Mouse (Mus musculus): ENCODE measurements around the gene Mzf1. TPM values are rescaled to one million over a fixed set of nuclear protein-coding genes. Genes with fewer than 3 reads are reported as not detected.
"Not testable (repeated sequence)": the region's sequence is repeated elsewhere in the genome, so short reads cannot be mapped to it uniquely, and the experiment has no call there.

Gene Mzf1
- total RNA-seq (2021), result under 1 TPM; 0.57 to 0.74 TPM
- long read RNA-seq, experiment 1, result 0 reads
- long read RNA-seq, experiment 2, result 0 reads

DNA sequence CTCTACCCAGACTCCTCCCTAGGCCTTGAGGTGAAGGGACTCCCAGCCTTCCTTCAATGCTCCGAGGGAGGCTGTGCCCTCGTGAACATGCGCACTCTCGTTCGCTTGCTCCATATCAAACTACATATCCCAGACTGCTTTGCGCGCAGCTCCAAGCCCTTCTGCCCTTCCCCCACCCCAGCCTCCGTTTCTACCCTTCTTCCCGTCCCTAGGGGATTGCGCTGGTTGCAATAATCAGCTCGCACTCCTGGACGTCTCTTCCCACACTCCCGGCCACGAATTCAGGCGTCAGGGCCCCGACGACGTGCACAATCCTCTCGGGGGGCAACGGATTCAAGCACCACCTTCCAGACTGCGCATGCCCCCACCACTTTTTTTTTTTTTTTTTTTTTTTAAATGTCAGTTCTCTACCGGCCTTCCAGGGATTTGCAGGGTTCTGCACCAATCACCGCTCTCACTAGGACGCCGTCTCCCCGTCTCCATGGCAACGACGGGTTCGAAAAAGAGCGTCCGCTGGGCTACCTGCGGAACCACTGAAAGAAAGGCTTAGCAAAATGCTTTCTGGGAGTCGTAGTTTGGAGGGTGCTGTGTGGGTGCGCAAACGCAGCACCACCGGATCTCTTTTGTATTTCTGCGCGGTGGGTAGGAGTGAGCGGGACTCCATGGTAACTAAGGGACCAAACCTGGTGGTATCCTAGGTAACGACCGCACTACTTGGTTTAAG is at the start of gene Mzf1:
Gene Mzf1, minus strand, starts transcription at position 478 of the 724 bp plus-strand sequence.
- DNase-seq, result peak; percentile 87 to 88
- intact Hi-C loops (cut with DNase I), result loop anchor here (10.0 kb wide), 1 partner anchor 570 kb away; no protein-coding TSS in a partner anchor

DNA sequence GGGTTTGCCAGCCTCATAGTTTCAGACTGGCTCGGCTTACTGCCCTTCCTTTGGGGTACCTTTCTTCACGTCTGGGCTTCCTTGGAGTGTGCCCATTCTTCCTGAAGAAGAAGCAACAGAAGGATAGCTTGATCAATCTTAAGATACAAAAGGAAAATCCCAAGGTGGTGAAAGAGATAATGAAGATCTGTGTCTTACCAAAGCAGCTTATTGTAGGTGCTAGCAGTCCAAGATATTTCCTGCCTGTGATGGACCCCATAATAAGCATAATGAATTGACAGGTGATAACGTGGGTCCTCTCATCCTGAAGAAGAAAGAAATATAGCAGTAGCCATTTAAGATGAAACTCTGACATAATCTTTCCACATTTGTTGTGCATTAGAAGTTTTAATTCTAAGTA is 40.5 kb upstream of the Mzf1 start, which contains the start of gene Vmn1r85:
Gene Vmn1r85, minus strand, starts transcription at position 101 of the 400 bp plus-strand sequence.
- no peak for DNase-seq
- intact Hi-C loops (cut with DNase I), result no loop called here

DNA sequence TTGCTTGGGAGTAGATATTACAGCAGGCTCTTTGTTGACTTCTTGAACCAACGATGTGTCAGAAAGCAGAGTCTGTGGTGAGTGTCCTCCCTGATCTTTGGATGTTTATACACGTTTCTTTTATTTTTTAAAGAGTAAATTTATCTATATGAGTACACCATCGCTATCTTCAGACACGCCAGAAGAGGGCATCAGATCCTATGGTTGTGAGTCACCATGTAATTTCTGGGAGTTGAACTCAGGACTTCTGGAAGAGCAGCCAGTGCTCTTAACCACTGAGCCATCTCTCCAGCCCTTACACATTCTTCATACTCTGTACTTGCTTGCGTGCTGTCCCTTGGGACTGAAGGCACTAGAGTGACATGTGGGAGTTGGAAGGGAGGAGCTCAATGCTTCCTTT is 17.7 kb upstream of the Mzf1 start:
- DNase-seq, result no peak
- intact Hi-C loops (cut with DNase I), result no loop called here

DNA sequence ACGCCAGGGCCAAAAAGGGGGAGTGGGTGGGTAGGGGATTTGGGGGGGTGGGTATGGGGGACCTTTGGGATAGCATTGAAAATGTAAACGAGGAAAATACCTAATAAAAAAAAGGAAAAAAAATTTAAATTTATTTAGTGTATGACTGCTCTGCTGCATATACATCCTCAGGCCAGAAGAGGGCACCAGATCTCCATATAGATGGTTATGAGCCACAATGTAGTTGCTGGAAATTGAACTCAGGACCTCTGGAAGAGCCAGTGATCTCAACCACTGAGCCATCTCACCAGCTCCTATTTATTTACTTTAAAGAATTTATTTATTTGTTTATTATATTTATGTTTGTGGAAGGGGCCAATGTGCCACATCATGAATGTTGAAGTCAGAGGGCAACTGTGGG is 8.8 kb upstream of the Mzf1 start:
- DNase-seq; intact Hi-C loops (cut with DNase I): not testable (repeated sequence)

DNA sequence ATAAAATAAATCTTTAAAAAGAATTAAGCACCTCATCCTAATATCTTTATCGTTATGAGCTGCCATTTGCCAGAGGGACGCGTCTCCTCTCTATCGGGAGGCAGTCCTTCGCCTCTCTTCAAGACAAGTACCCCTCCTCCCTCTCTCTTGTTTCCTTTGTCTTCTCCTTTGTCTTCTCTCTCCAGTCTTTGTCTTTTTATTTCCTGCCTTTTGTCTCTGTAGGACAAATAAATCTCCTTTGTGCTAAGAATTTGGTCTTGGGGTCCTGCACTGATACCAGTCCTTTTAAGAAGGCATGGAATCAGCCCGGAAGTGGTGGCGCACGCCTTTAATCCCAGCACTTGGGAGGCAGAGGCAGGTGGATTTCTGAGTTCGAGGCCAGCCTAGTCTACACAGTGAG is 5.0 kb upstream of the Mzf1 start:
- no peak for DNase-seq
- intact Hi-C loops (cut with DNase I), result loop anchor here (10.0 kb wide), 1 partner anchor 575 kb away; no protein-coding TSS in a partner anchor

DNA sequence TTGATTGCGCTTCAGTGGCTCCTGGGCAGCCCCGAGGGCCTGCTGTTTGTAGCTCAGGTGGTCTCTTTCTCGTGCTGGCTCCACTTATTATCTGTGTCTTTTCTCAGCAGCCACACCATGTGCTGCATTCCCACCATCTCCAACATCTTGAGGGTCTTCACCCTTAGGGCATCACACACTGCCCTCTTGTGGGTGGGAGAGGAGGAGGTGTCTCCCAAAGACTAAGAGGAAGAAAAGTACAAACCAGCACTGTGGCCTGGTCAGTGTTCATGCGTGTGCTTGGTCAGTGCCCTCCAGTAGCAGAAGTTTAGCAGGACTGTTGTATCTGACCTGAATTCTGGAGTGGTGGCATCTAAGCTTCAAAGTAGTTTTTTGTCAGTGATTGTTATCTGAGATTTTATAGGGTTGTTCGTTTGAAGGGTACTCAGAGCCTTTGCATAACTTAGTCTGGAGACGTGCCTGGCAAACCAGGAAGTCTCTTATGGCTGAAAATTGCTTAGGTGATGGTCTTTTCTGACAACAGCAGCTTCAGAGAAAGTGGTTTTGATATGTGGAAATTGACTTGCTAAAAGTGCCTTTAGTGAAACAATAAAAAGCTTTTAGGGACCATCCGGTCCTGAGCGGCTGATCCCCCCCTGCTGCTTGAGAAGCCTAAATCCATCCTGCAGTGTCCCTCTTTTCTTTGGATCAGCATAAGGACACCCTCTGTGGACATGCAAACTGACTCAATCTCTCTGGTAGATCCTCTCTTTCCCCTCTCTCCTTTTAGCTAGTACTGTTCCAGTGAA is 2.5 kb upstream of the Mzf1 start:
- no peak for DNase-seq
- intact Hi-C loops (cut with DNase I), result loop anchor here (10.0 kb wide), 1 partner anchor 572 kb away; no protein-coding TSS in a partner anchor

DNA sequence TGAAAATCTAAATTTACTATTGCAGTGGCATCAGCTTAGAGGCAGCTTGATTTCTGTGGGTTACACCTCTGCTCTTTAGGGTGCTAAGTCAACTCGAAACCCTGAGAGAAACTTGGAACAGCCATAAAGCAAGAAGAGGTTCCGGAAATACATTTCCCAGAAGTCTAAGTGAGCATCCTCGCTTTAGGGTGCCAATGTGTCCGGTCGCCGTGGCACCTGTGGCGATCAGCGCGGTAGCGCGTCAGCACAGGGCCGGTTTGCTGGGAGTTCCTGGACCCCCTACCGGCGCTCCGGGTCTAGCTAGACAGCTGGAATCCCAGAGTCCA is 640 bp downstream of the Mzf1 start:
- DNase-seq, result no peak
- intact Hi-C loops (cut with DNase I), result loop anchor here (10.0 kb wide), 1 partner anchor 569 kb away; no protein-coding TSS in a partner anchor

DNA sequence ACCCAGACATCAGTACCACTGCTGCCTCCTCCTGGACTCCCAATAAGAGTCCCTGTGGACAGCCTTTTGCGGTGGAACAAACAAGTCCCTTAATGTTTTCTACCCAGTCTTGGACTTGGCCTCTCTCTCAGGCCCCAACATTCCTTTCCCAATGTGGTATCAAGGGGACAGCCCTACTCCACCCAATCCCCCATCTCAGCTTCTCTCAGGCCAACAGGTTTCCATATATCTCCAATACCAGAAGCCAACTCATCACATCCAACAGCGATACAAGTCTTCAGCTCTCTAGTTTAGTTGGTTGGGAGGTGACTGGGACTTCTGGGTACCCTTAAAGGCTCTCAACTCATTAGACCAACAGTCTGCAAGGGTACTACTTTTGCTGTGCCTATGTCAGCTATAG is 1.1 kb downstream of the Mzf1 start:
- no peak for DNase-seq
- intact Hi-C loops (cut with DNase I), result loop anchor here (10.0 kb wide), 1 partner anchor 569 kb away; no protein-coding TSS in a partner anchor

DNA sequence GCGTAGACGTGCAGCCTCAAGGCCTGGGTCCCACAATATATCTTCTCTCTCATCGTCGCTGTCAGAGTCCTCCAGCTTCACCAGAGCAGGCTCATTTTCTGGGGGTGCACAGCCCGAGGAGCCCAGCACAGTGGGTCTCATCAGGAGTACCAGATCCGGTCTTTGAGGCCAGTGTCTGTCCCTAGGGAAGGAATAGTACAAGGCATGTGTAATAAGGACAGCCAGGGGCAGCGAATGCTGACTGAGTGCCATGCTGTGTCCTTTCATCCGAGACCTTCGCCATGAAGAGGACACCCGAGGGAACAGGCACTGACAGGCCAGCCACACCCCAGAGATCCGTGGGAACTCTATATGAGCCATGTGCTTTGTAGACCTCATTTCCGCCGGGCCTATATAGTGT is 1.6 kb downstream of the Mzf1 start:
- DNase-seq, result no peak
- intact Hi-C loops (cut with DNase I), result loop anchor here (10.0 kb wide), 1 partner anchor 568 kb away; no protein-coding TSS in a partner anchor

DNA sequence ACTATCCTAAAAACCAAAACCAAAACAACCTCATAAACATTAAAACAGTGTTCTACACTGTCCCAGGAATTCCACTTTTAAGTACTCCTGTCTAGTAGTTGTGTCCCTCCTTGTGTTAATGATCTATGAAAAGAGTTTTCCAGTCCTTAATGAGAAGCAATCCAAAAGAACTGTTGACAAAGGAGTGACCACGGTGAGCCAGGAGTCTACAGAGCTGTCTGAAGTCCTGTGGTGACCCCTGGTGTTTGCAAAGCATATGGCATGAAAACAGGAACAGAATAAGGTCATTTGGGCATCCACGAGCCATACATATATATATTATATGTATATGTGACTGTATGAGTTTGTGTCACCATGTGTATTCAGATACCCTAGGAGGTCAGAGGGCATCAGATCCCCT is 8.5 kb downstream of the Mzf1 start:
- DNase-seq, result no peak
- intact Hi-C loops (cut with DNase I), result loop anchor here (2.0 to 5.0 kb wide), 2 partner anchors 37 to 139 kb away; no protein-coding TSS in a partner anchor

DNA sequence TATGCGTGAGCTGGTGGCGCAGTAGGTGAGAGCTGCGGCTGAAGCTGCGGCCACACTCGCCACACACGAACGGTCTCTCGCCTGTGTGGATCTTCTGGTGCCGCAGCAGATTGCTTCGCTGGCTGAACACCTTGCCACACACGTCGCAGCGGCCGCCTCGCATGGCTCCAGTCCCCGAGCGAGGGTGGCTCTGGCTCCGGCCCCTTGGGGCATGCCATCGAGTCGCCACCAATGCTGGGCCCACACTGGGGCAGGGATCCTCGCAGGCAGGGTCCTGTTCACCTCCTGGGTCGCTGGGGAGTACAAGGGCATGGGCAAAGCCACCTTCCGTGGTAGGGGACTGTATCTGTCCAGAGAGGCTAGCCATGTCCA is 10.3 kb downstream of the Mzf1 start:
- intact Hi-C loops (cut with DNase I), result no loop called here
- DNase-seq, result no peak

DNA sequence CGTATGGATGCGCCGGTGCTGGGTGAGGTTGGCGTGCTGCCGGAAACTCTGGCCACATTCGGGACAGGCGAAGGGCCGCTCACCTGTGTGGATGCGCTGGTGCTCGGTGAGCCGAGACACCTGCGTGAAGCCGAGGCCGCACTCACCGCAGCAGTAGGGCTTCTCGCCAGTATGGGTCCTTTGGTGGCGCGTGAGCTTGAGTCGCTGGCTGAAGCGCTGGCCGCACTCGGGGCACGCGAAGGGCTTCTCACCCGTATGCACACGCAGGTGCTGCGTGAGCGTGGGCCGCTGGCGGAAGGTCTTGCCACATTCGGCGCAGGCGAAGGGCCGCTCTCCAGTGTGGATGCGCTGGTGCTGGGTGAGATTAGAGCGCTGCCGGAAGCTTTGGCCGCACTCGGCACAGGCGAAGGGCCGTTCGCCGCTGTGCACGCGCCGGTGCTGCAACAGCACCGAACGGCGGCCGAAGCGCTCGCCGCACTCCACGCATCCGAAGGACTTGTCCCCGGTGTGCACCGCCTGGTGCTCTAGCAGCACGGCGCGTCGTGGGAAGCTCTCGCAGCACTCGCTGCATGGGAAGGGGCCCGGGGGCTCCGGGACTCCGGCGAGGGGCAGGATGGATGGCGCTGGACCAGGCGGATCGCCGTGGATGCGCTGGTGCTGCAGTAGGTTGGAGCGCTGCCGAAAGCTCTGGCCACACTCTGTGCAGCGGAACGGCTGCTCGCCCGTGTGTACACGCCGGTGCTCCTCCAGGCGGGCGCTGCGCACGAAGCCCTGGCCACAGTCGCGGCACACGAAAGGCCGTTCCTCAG is 10.9 kb downstream of the Mzf1 start:
- DNase-seq, result no peak
- intact Hi-C loops (cut with DNase I), result no loop called here

DNA sequence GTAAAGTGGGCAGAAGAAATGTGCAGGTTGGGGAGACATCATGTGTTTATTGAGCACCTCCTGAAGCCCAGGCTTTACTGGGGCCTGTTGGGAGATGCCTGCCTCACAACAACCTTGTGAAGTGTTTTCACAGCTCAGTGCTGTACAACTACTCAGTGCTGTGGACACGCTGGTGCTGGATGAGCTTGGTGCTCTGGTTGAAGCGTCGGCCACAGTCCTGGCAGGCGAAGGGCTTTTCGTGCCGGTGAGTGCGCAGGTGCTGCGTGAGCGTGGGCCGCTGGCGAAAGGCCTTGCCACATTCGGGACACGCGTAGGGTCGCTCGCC is 11.5 kb downstream of the Mzf1 start:
- intact Hi-C loops (cut with DNase I), result no loop called here
- DNase-seq, result no peak

DNA sequence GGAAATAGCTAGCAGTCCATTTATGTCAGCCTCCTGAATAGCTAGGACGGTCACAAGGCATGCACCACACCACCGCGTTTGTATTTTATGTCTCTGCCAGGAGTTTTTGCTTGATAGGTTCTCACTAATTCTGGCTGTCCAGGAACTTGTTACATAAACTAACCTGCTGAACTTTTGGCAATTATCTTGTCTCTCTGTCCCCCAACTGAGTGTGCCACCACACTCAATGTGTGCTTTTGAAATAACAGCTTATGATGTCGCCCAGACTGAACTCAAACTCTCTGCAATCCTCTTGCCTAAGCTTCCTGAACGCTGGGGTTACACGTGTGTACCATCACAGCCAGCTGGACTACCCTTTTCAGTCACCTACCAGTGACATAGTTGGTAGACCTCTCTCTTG is 12.1 kb downstream of the Mzf1 start:
- no peak for DNase-seq
- intact Hi-C loops (cut with DNase I), result no loop called here

DNA sequence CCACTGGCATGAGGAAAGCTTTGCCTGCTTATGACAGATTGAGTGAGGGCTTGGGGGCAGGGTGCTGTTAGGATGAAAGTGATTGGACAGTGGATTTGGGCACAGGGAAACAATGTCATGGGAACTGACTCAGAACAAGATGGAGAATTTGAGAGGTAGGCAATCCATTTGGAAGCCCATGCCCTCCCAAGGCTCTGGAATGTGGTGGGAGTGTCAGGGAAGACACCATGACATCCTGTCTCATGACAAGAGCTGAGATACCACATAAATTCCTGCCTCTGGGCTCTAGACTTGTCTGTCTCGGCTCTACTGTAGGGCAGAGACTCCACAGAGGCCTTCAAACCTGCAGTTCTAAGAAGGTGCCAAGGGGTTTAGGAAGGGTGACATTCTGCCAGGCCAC is 13.3 kb downstream of the Mzf1 start:
- intact Hi-C loops (cut with DNase I), result no loop called here
- no peak for DNase-seq

DNA sequence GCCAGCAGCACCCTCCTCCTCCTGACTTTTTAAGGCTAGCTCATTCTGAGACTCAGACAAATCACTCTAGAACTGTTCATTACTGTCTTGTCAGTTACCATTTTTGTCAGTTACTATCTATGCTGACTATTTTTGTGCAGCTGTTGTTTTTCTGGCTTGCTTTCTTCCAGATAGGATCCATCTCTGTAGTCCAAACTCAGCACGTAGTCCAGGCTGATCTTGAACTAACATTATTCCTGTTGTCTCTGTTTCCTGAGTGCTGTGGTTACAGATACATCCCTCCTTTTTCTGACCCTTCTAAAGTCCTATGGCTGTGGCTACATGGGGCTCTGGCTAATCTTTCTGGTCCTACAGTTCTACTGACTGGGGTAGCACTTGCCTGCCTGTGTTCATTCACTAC is 15.4 kb downstream of the Mzf1 start:
- intact Hi-C loops (cut with DNase I), result no loop called here
- DNase-seq, result no peak

DNA sequence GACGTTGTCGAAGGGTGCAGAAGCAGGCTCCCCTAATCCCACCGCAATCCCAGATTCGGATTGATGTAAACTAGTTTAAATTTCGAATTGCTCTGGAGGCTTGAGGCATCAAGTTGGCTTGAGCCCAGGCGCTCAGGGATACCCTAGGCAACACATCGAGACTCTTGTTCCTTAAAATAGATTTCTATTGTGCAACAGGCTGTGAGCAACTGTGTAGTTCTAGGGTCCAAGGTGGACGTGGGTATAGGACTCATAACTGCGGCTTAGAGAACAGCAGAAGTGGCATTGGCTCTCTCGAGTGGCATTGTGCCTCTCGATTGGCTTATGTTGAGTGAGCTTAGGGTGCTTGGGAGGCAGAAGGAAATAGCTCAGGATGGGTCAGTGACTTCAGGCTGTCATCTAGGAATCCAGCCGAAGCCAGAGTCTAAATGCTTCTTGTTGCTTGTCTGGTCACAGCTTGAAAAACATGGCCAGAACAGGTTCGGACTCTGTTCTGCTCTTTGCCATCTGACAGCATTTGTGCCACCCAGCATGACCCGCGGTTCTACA is 15.9 kb downstream of the Mzf1 start:
- DNase-seq, result no peak
- intact Hi-C loops (cut with DNase I), result no loop called here

DNA sequence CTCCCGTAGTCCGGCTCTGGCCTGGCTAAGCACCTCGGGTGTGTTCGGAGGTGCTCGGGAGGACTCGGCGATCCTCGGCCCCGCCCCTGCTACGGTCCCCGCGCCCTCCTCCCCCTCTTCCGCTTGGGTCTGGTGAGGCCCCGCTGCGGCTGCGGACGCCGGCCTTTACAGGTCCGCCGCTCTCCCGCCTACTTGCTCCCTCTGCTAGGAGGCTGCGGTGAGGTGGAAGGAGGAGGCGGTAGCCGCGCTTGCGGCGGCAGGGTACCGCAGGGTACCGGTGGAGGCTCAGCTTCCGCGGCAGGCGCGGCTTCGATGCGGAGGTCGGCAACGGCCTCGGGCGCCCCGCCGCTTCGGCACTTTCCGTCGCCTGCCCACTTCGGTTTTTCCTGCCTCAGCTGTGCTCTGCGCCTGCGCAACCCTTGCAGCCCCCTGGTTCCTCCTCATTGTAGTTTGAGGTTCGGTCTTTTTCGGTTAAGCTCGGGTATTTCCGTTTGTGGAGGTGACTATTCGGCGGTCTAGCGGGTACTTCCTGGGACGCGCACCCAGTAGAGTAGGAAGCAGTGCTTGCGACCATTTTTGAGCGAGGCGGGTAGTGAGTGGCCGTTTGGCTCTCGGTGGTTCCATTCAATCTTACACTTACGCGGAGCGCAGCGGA is 16.5 kb downstream of the Mzf1 start, which contains the start of gene Ube2m:
Gene Ube2m, minus strand, starts transcription at position 375 of the 655 bp plus-strand sequence.
- intact Hi-C loops (cut with DNase I), result no loop called here
- DNase-seq, result peak; percentile 97 to 98

DNA sequence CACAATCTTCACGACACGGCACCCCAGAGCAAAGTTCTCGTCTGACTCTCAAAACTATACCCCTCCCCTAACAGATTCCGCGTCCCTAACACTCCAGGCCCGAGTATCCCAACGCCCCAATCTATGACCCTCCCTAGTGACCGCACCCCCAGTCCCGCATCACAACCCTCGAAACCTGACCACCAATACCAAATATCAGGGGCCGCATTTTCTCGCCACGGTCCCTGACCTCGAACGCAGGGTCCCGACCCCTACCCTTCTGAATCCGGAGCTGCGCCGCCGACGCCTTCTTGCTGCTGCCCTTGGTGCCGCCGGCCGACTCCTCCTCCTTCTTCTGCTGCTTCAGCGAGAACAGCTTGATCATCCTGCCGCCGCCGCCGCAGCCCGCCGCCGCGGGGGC is 17.2 kb downstream of the Mzf1 start:
- intact Hi-C loops (cut with DNase I), result no loop called here
- peak in 1 of 2 experiments; percentile 36 for DNase-seq

DNA sequence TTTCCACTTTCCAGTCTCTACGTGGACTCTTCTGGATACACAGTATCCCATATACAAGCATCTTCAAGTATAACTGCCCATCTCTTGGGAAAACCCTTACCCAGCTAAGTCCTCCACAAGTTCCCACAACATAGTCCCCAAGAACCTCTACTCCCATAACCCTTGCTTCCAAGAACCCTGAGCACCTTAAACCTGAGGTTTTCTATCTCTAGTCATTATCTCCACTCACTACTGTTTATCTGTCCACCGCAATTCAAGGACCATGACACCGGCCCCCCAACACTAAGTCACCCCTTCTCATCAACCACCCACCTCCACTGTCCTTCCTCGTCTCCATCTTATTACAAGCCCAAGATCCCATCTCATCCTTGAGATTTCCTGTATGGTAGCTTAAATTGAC is 17.8 kb downstream of the Mzf1 start:
- intact Hi-C loops (cut with DNase I), result no loop called here
- DNase-seq, result no peak

Data from gastrocnemius, postnatal 36 days (tissue).